Mouse (Mus musculus): ENCODE data around the gene Apob. TPM values are rescaled to one million over a fixed set of nuclear protein-coding genes. Genes with fewer than 3 reads are reported as not detected.

Gene Apob
- not detected for polyA plus RNA-seq (2014; fragmentation: Illumina TruSeq; extraction: RNeasy Lipid Tissue Mini Kit (QIAGEN cat#74804))

GRCm38 (mm10) chr12:7977466-7978189, at the start of gene Apob:
Gene Apob (plus strand): TSS chr12:7977648.

Other genes with a start within 250 kb of the Apob start
- gene Ldah, start 230.5 kb downstream of the Apob start, polyA plus RNA-seq (2014; fragmentation: Illumina TruSeq; extraction: RNeasy Lipid Tissue Mini Kit (QIAGEN cat#74804)), result 45.3 TPM

Measured in ovary, adult 10 weeks (tissue).